Mouse (Mus musculus) thymus, postnatal 14 days (tissue): ENCODE measurements at regions not wholly inside any gene's neighbourhood (a gene's known extent, or its start where the extent isn't known, plus 50 kb on each side); places are given as distances from the start of the nearest gene placed in this dataset.

Source experiments
- DNase-seq: peaks from one replicate; pipeline ENCODE4 v3.0.0; 2021

DNA sequence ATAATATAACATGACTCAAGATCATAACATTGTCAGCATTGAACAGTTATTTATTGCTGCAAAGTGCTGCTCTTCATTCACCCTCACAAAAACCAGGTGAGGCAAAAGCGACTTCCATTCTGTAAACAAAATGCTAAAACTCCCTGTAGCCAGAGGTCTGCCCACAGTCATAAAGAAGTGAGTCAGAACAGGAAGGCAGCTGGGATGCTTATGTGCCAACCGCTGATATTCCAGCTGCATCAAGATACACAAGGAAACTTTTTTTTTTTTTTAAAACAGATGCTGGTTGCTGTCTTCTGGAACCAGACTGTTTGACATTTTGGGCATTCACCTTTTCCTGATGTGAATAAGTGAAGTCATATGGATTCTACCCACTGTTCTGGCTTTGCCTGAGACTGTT lies 260.7 kb downstream of the 1700064H15Rik start:
- no peak for DNase-seq
